In the genomic region with DNA sequence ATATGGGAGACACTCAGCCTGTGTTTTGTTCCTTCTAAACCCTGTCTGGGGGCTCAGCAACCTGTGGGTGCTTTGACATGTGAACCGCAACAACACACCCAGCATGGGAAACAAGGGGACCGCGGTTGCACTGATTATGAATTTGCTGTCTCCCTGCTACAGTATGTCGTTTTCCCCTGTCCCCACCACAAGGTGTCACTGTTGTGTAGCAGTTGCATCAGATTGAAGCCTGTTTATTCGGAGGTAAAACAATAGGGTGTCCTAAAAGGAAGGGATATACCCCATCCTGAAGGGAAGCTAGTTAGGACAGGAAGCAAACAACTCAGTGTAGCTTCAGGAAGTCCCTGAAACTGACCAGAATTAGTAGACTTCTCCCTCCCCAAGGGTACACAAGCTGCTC, we compare ENCODE assay signal across 8 mouse cellular contexts. TPM values are rescaled to one million over a fixed set of nuclear protein-coding genes. Genes with fewer than 3 reads are reported as not detected.
DNase-seq lines count a peak whose midpoint lies in the region; ATAC-seq and TF ChIP-seq lines count a peak whose summit lies in the region.

No protein-coding gene starts in this region.

- DNase-seq in thymus, adult 2 months = peak; percentile 56
- DNase-seq in thymus, adult 18-20 months = no peak
- peak; percentile 66 for DNase-seq in brain, embryonic 18.5 days (ENCODE audit: low read depth, low spot score)
- peak; percentile 82 for DNase-seq in forebrain, embryonic 11.5 days (ENCODE audit: low spot score)
- peak; percentile 90 for DNase-seq in hindbrain, postnatal 0 days (ENCODE audit: low spot score)
- DNase-seq in left cerebral cortex, postnatal 4 days = peak; percentile 70
- peak; percentile 82 for DNase-seq in midbrain, postnatal 0 days (ENCODE audit: low spot score)
- peak; percentile 77 for DNase-seq in thymus, postnatal 0 days (ENCODE audit: low spot score)

- H3K4me1 ChIP-seq in thymus, adult 2 months (replicated peaks; ENCODE audit: control insufficient read depth, insufficient read depth, low read length) = no peaks in the 10 kb centered on the region
- peaks cover 2% of the 10 kb centered on the region; the same call in 1 of the 2 replicates for H3K4me1 ChIP-seq in forebrain, embryonic 11.5 days (replicated peaks; ENCODE audit: control insufficient read depth, insufficient read depth, low read length)
- H3K4me1 ChIP-seq in hindbrain, postnatal 0 days (ENCODE audit: insufficient read depth, low read length) = no peaks in the 10 kb centered on the region
- no peaks in the 10 kb centered on the region for H3K4me1 ChIP-seq in midbrain, postnatal 0 days (ENCODE audit: insufficient read depth, low read length)

- intact Hi-C loops in left cerebral cortex, postnatal 4 days (cut with DNase I) = loop anchor here (1.0 to 10.0 kb wide), 2 partner anchors 127 to 275 kb away; partner anchors contain the start of gene Zfp651

- H3K27ac ChIP-seq in thymus, adult 2 months (ENCODE audit: control insufficient read depth, insufficient read depth, low read length) = no peak overlapping the region
- H3K27ac ChIP-seq in forebrain, embryonic 11.5 days (ENCODE audit: low read depth, low read length) = no peak overlapping the region
- H3K27ac ChIP-seq in hindbrain, postnatal 0 days = no peak overlapping the region
- no peak overlapping the region for H3K27ac ChIP-seq in midbrain, postnatal 0 days (ENCODE audit: low read depth, low read length)

- no peaks in the 10 kb centered on the region for H3K9me3 ChIP-seq in forebrain, embryonic 11.5 days (ENCODE audit: control insufficient read depth, low read length)
- H3K9me3 ChIP-seq in hindbrain, postnatal 0 days (ENCODE audit: low read length) = no peaks in the 10 kb centered on the region
- no peaks in the 10 kb centered on the region for H3K9me3 ChIP-seq in midbrain, postnatal 0 days (ENCODE audit: low read length)

- no peaks in the 10 kb centered on the region for H3K36me3 ChIP-seq in thymus, adult 2 months (ENCODE audit: control insufficient read depth, insufficient read depth, low read length)
- no peaks in the 10 kb centered on the region for H3K36me3 ChIP-seq in forebrain, embryonic 11.5 days (ENCODE audit: control insufficient read depth, insufficient read depth, low read length)
- H3K36me3 ChIP-seq in hindbrain, postnatal 0 days (ENCODE audit: insufficient read depth, low read length) = no peaks in the 10 kb centered on the region
- H3K36me3 ChIP-seq in midbrain, postnatal 0 days (ENCODE audit: insufficient read depth, low read length) = peaks cover 2% of the 10 kb centered on the region; the same call in 1 of the 2 replicates

- H3K4me3 ChIP-seq in thymus, adult 2 months (ENCODE audit: control insufficient read depth, insufficient read depth, low read length) = no peak overlapping the region
- no peak overlapping the region for H3K4me3 ChIP-seq in forebrain, embryonic 11.5 days (ENCODE audit: low read depth, low read length)
- no peak overlapping the region for H3K4me3 ChIP-seq in hindbrain, postnatal 0 days (ENCODE audit: low read length)
- H3K4me3 ChIP-seq in midbrain, postnatal 0 days (ENCODE audit: low read depth, low read length) = no peak overlapping the region

- H3K9ac ChIP-seq in forebrain, embryonic 11.5 days (ENCODE audit: low read length) = no peak overlapping the region
- no peak overlapping the region for H3K9ac ChIP-seq in hindbrain, postnatal 0 days (replicated peaks; ENCODE audit: low read length)
- no peak overlapping the region; the same call in 1 of the 2 replicates for H3K9ac ChIP-seq in midbrain, postnatal 0 days (replicated peaks; ENCODE audit: low read length, poor library complexity, severe bottlenecking)

- TF ChIP-seq CTCF in thymus, adult 2 months (IDR thresholded peaks at IDR 0.05; ENCODE audit: borderline replicate concordance, control insufficient read depth, extremely low read depth, insufficient read depth, low read length, poor library complexity) = no peak
- peak; percentile 92 for TF ChIP-seq CTCF in hindbrain, postnatal 0 days (IDR thresholded peaks at IDR 0.05; ENCODE audit: low read depth)
- TF ChIP-seq CTCF in midbrain, postnatal 0 days (IDR thresholded peaks at IDR 0.05) = peak; percentile 95

- ATAC-seq in forebrain, embryonic 11.5 days (replicated peaks; ENCODE audit: low FRiP score) = 0 out of 2 replicates have a peak, but pooled peaks have one; percentile 48
- ATAC-seq in hindbrain, postnatal 0 days = peak; percentile 63; the same call in 1 of the 2 replicates
- peak; percentile 64; the same call in 1 of the 2 replicates for ATAC-seq in midbrain, postnatal 0 days (ENCODE audit: low FRiP score)

- WGBS in thymus, adult 2 months = 12% methylated on average over 5 of the region's 5 CpGs
- 20% methylated on average over 5 of the region's 5 CpGs for WGBS in forebrain, embryonic 11.5 days
- 23% methylated on average over 5 of the region's 5 CpGs for WGBS in hindbrain, postnatal 0 days
- WGBS in midbrain, postnatal 0 days = 23% methylated on average over 5 of the region's 5 CpGs

- TF ChIP-seq POLR2A in thymus, adult 2 months (IDR thresholded peaks at IDR 0.05; ENCODE audit: control insufficient read depth, extremely low read depth, insufficient read depth, low read length, poor library complexity) = no peak

- H3K27me3 ChIP-seq in thymus, adult 2 months (ENCODE audit: control insufficient read depth, insufficient read depth, low read length) = no peaks in the 10 kb centered on the region
- H3K27me3 ChIP-seq in forebrain, embryonic 11.5 days (ENCODE audit: control insufficient read depth, insufficient read depth, low read length) = no peaks in the 10 kb centered on the region; the same call in 1 of the 2 replicates
- no peaks in the 10 kb centered on the region for H3K27me3 ChIP-seq in hindbrain, postnatal 0 days (ENCODE audit: insufficient read depth, low read length)
- no peaks in the 10 kb centered on the region for H3K27me3 ChIP-seq in midbrain, postnatal 0 days (ENCODE audit: insufficient read depth, low read length)

- no peak overlapping the region for H3K4me2 ChIP-seq in forebrain, embryonic 11.5 days (ENCODE audit: low read depth, low read length, severe bottlenecking)
- H3K4me2 ChIP-seq in hindbrain, postnatal 0 days (ENCODE audit: low read depth, low read length) = no peak overlapping the region
- H3K4me2 ChIP-seq in midbrain, postnatal 0 days (ENCODE audit: low read depth, low read length, poor library complexity, severe bottlenecking) = no peak overlapping the region

RNA-seq across cellular contexts. Expression of gene Cck, which starts 16.0 kb away (rescaled TPM):
- 7.0 and 7.7 TPM in 2 replicates for polyA plus RNA-seq in thymus, adult 2 months (2012; rRNA removed)
- 2.5 and 4.4 TPM in 2 replicates for polyA plus RNA-seq in forebrain, embryonic 11.5 days (2014; fragmentation: Nextera tagmentation; extraction: Ambion mirVana)
- 121 and 143 TPM in 2 replicates for total RNA-seq in hindbrain, postnatal 0 days (2014; rRNA removed)
- 77.3 and 84.8 TPM in 2 replicates for polyA plus RNA-seq in hindbrain, postnatal 0 days (2015; fragmentation: Nextera tagmentation; extraction: Ambion mirVana)
- 100 to 1,000 TPM; 175 to 187 TPM for total RNA-seq in left cerebral cortex, postnatal 4 days (2021)
- 87.3 and 185 TPM in 2 replicates for total RNA-seq in midbrain, postnatal 0 days (2014; rRNA removed)
- polyA plus RNA-seq in midbrain, postnatal 0 days (2015; fragmentation: Nextera tagmentation; extraction: Ambion mirVana) = 75.4 and 82.9 TPM in 2 replicates
- polyA plus RNA-seq in thymus, postnatal 0 days (2015; fragmentation: Nextera tagmentation; extraction: Ambion mirVana) = 4.3 and 4.6 TPM in 2 replicates

Comparison
In these comparisons a context has a peak if more than half of its experiments do, and no peak if none do; other contexts are left out.
1. DNase-seq: peak in thymus, adult 2 months (single experiment), brain, embryonic 18.5 days (single experiment), forebrain, embryonic 11.5 days (single experiment), hindbrain, postnatal 0 days (single experiment), left cerebral cortex, postnatal 4 days (single experiment), midbrain, postnatal 0 days (single experiment) and thymus, postnatal 0 days (single experiment); none in thymus, adult 18-20 months (0 of 2).
2. Peak in every context shown above with its lines, with median percentiles within 50 percentile points of each other: ATAC-seq.